Mouse (Mus musculus): ENCODE data around the gene Pabpc1l. TPM values are rescaled to one million over a fixed set of nuclear protein-coding genes. Genes with fewer than 3 reads are reported as not detected.

Gene Pabpc1l
- polyA plus RNA-seq, 1 experiment from 2014 or later, result 1.6 TPM

- DNase-seq (ENCODE audit: low spot score), result no peak
- H3K27ac ChIP-seq, result no peak overlapping the region
- H3K4me1 ChIP-seq (replicated peaks), result peaks cover 21% of the 10 kb centered on the region
- H3K36me3 ChIP-seq, result peaks cover 27% of the 10 kb centered on the region
- H3K4me3 ChIP-seq, result no peak overlapping the region
- no peaks in the 10 kb centered on the region for H3K9me3 ChIP-seq
- no peaks in the 10 kb centered on the region for H3K27me3 ChIP-seq (ENCODE audit: insufficient read depth, poor library complexity, severe bottlenecking)
- 82% methylated on average over 2 of the region's 2 CpGs for WGBS
These were observed 17.2 kb upstream of the Pabpc1l start for GRCm38 (mm10) chr2:164007987-164008545.

DNA sequence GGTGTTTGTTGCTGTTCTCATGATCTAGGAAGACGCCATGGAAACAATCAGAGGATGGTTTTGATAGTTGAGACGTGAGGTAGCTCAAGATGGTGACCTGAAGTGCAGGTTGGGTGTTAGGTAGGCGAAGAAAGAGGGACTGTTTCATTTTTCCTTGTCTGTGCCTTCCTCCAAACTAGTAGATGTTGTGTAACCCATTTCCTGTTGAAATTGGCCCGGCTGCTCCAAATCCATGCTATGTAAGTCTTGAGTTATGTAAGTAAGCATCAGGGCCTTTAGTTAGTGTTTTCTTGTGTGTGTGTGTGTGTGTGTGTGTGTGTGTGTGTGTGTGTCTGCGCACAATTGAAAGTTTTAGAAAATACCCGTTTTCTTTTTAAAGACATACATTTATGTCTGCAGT, 16.0 kb upstream of the Pabpc1l start:
- peaks cover 39% of the 10 kb centered on the region for H3K36me3 ChIP-seq
- 90% methylated on average over 6 of the region's 6 CpGs for WGBS
- no peak overlapping the region for H3K27ac ChIP-seq
- no peak for DNase-seq (ENCODE audit: low spot score)
- no peaks in the 10 kb centered on the region for H3K9me3 ChIP-seq
- H3K4me3 ChIP-seq, result no peak overlapping the region
- no peaks in the 10 kb centered on the region for H3K27me3 ChIP-seq (ENCODE audit: insufficient read depth, poor library complexity, severe bottlenecking)
- peaks cover 21% of the 10 kb centered on the region for H3K4me1 ChIP-seq (replicated peaks)

DNA sequence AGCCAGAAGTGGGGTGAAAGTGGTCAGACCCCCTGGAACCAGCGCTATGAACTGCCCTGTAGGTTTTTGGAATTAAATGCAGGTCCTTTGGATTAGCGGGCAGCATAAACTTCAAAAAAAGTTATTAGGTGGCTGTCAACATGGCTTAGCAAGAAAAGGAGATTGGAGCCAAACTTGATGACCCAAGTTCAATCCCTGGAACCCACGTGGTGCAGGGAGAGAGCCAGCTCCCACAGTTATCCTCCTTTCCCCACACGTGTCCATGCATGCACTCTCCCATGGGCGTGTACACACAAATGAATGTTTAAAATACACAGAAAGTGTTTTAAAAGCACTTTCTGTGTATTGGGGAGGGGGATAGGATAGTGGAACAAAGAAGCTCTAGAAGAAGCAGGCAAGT, 14.8 kb upstream of the Pabpc1l start:
- H3K27ac ChIP-seq, result no peak overlapping the region
- no peaks in the 10 kb centered on the region for H3K9me3 ChIP-seq
- H3K27me3 ChIP-seq (ENCODE audit: insufficient read depth, poor library complexity, severe bottlenecking), result no peaks in the 10 kb centered on the region
- peaks cover 16% of the 10 kb centered on the region for H3K4me1 ChIP-seq (replicated peaks)
- 90% methylated on average over 5 of the region's 5 CpGs for WGBS
- no peak overlapping the region for H3K4me3 ChIP-seq
- DNase-seq (ENCODE audit: low spot score), result no peak
- H3K36me3 ChIP-seq, result peaks cover 52% of the 10 kb centered on the region

DNA sequence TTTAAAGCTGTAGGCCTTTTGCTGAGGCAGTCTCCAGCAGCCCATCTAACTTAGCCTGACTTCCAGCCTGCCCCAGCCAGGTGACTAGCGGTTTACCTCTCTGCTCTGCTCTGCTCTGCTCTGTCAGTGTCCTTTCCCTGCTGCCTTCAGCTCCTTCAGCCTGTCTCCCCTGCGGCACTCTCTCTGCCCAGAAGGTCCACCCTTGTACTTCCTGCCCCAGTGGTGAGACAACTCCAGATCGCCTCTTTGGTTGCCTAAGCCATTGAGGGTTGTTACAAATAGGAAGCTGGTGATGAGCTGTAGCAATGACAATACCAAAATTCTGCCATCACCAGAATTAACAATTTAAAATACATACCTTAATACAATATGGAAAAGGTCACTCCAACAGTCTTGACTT, 14.3 kb upstream of the Pabpc1l start:
- Histone ChIP-seq H3K27ac (no peak overlapping the region), H3K4me3 (no peak overlapping the region), H3K36me3 (peaks cover 56% of the 10 kb centered on the region), H3K9me3 (no peaks in the 10 kb centered on the region), H3K27me3 (ENCODE audit: insufficient read depth, poor library complexity, severe bottlenecking) (no peaks in the 10 kb centered on the region), H3K4me1 (replicated peaks) (peaks cover 13% of the 10 kb centered on the region)
- DNase-seq (ENCODE audit: low spot score), result no peak
- WGBS, result 95% methylated on average over 3 of the region's 3 CpGs

DNA sequence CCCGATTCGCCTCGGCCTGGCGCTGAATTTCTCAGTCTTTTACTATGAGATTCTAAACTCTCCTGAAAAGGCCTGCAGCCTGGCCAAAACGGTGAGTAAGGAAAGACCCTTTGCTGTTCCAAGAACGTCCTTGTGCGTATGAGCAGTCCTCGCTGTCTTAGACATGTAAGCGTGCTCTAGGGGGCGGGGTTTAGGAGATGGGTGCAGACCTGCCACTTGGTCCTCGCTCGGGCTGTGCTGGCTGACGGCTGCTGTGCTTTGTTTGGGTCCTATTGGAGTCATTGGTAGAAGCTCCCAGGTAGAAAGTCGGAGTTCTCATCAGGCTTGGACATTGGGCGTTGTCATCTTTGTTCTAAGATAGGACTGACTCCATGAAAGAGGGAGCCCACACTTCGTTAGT, 9.9 kb upstream of the Pabpc1l start:
- Histone ChIP-seq H3K4me1 (replicated peaks) (no peaks in the 10 kb centered on the region), H3K36me3 (peaks cover 95% of the 10 kb centered on the region), H3K4me3 (no peak overlapping the region), H3K9me3 (no peaks in the 10 kb centered on the region), H3K27me3 (ENCODE audit: insufficient read depth, poor library complexity, severe bottlenecking) (no peaks in the 10 kb centered on the region), H3K27ac (no peak overlapping the region)
- no peak for DNase-seq (ENCODE audit: low spot score)
- WGBS, result 94% methylated on average over 16 of the region's 16 CpGs

- Histone ChIP-seq H3K9me3 (no peaks in the 10 kb centered on the region), H3K36me3 (peaks cover 64% of the 10 kb centered on the region), H3K27ac (no peak overlapping the region), H3K4me1 (replicated peaks) (peaks cover 9% of the 10 kb centered on the region; the same call in 1 of the 2 replicates), H3K27me3 (ENCODE audit: insufficient read depth, poor library complexity, severe bottlenecking) (no peaks in the 10 kb centered on the region), H3K4me3 (no peak overlapping the region)
- WGBS, result 92% methylated on average over 3 of the region's 3 CpGs
- DNase-seq (ENCODE audit: low spot score), result no peak
These were observed 6.3 kb upstream of the Pabpc1l start for GRCm38 (mm10) chr2:164018910-164019309.

DNA sequence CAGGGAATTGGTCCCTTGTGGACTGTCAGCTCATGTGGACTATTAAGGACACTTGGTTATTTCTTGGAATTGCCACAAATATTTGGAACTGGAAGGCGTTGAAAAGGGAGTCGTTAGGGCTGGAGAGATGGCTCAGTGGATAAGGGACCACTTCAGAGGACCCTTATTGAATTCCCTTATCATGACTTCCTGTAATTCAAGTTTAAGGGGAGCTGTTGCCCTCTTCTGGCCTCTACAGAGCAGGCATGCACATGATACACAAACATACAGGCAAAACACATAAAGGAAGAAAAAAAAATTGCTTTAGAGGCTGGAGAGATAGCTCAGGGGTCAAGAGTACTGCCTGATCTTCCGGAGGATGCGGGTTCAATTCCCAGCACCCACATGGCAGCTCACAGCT, 5.3 kb upstream of the Pabpc1l start:
- Histone ChIP-seq H3K27me3 (ENCODE audit: insufficient read depth, poor library complexity, severe bottlenecking) (no peaks in the 10 kb centered on the region), H3K36me3 (peaks cover 54% of the 10 kb centered on the region)
- 96% methylated on average over 4 of the region's 4 CpGs for WGBS

GRCm38 (mm10) chr2:164022104-164022503, 3.1 kb upstream of the Pabpc1l start:
- H3K4me3 ChIP-seq, result no peak overlapping the region
- DNase-seq (ENCODE audit: low spot score), result no peak

More for the DNA sequence above, 5.3 kb upstream of the Pabpc1l start:
- H3K9me3 ChIP-seq, result no peaks in the 10 kb centered on the region
- no peak overlapping the region for H3K27ac ChIP-seq
- H3K4me1 ChIP-seq (replicated peaks), result peaks cover 9% of the 10 kb centered on the region; the same call in 1 of the 2 replicates
- no peak overlapping the region for H3K4me3 ChIP-seq
- DNase-seq (ENCODE audit: low spot score), result no peak

DNA sequence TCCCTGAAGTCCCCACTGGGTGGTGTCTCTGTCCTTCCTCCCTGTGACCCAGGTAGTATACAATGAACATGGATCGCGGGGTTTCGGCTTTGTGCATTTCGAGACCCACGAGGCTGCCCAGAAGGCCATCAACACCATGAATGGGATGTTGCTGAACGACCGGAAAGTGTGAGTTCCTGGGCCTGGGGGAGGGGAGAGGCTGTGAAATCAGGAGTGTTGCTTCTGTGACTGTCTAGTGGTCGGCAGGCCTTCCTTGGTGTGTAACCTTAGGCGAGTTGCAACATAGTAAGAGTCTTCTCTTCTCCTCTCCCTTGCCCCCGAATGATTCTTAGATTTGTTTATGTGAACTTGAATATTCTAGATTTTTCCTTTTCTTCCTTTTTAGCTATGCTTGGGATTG, 5.9 kb downstream of the Pabpc1l start:
- no peak for DNase-seq (ENCODE audit: low spot score)
- Histone ChIP-seq H3K27ac (no peak overlapping the region), H3K4me1 (replicated peaks) (no peaks in the 10 kb centered on the region), H3K4me3 (no peak overlapping the region), H3K9me3 (no peaks in the 10 kb centered on the region), H3K36me3 (no peaks in the 10 kb centered on the region), H3K27me3 (ENCODE audit: insufficient read depth, poor library complexity, severe bottlenecking) (no peaks in the 10 kb centered on the region)
- 78% methylated on average over 10 of the region's 10 CpGs for WGBS

More at GRCm38 (mm10) chr2:164022104-164022503, 3.1 kb upstream of the Pabpc1l start:
- Histone ChIP-seq H3K27ac (no peak overlapping the region), H3K27me3 (ENCODE audit: insufficient read depth, poor library complexity, severe bottlenecking) (no peaks in the 10 kb centered on the region), H3K9me3 (no peaks in the 10 kb centered on the region), H3K36me3 (peaks cover 32% of the 10 kb centered on the region), H3K4me1 (replicated peaks) (peaks cover 9% of the 10 kb centered on the region; the same call in 1 of the 2 replicates)
- 56% methylated on average over 2 of the region's 2 CpGs for WGBS

DNA sequence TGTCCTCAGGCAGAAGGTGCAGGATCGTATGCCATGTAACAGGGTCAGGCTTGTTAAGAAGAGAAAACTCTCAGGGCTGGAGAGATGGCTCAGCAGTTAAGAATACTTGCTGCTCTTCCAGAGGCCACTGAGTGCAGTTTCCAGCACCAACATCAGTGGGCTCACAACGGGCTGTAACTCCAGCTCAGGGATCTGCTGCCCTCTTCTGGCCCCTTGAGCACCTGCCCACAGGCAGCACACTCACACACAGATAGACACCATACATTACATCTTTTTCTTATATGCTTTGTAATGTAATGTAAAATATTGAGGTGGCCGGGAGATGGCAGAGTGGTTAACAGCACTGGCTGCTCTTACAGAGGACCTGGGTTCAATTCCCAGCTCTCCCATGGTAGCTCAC, 7.7 kb downstream of the Pabpc1l start:
- no peak for DNase-seq (ENCODE audit: low spot score)
- H3K9me3 ChIP-seq, result no peaks in the 10 kb centered on the region
- H3K27ac ChIP-seq, result no peak overlapping the region
- no peaks in the 10 kb centered on the region for H3K27me3 ChIP-seq (ENCODE audit: insufficient read depth, poor library complexity, severe bottlenecking)
- no peaks in the 10 kb centered on the region for H3K36me3 ChIP-seq
- peaks cover 7% of the 10 kb centered on the region for H3K4me1 ChIP-seq (replicated peaks)
- 91% methylated on average over 3 of the region's 3 CpGs for WGBS
- H3K4me3 ChIP-seq, result no peak overlapping the region

DNA sequence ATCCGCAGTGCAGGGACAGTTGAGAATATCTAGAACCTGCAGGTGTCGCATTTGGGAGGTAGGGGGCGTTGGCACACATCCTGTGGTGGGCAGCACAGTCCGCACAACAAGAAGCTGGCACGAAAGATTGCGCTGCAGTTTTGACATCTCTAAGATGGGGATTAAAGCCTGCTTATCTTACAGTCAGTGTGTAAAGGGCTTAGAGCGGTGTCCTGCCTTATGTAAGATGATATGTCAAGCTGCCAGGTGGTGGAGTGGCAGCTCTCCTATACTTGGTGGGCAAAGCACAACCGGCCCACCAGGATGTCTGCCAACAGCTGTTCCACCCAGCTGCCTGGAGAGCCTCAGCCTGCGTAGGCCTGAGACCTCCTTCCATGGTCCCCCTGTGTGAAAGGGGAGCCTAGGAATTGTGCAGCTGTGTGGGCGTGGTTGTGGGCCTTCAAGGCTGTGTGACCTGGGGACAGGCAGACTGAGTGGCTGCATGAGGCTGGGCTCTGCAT, 11.3 kb downstream of the Pabpc1l start:
- no peaks in the 10 kb centered on the region for H3K27me3 ChIP-seq (ENCODE audit: insufficient read depth, poor library complexity, severe bottlenecking)
- H3K4me3 ChIP-seq, result no peak overlapping the region
- 60% methylated on average over 10 of the region's 10 CpGs for WGBS
- H3K27ac ChIP-seq, result no peak overlapping the region
- DNase-seq (ENCODE audit: low spot score), result no peak
- H3K4me1 ChIP-seq (replicated peaks), result peaks cover 7% of the 10 kb centered on the region
- no peaks in the 10 kb centered on the region for H3K36me3 ChIP-seq
- H3K9me3 ChIP-seq, result no peaks in the 10 kb centered on the region

GRCm38 (mm10) chr2:164038407-164039028, 13.3 kb downstream of the Pabpc1l start:
- H3K4me1 ChIP-seq (replicated peaks), result peaks cover 7% of the 10 kb centered on the region
- H3K27me3 ChIP-seq (ENCODE audit: insufficient read depth, poor library complexity, severe bottlenecking), result no peaks in the 10 kb centered on the region
- no peaks in the 10 kb centered on the region for H3K36me3 ChIP-seq
- no peaks in the 10 kb centered on the region for H3K9me3 ChIP-seq
- no peak for DNase-seq (ENCODE audit: low spot score)
- no peak overlapping the region for H3K27ac ChIP-seq
- 90% methylated on average over 1 of the region's 1 CpGs for WGBS
- no peak overlapping the region for H3K4me3 ChIP-seq

DNA sequence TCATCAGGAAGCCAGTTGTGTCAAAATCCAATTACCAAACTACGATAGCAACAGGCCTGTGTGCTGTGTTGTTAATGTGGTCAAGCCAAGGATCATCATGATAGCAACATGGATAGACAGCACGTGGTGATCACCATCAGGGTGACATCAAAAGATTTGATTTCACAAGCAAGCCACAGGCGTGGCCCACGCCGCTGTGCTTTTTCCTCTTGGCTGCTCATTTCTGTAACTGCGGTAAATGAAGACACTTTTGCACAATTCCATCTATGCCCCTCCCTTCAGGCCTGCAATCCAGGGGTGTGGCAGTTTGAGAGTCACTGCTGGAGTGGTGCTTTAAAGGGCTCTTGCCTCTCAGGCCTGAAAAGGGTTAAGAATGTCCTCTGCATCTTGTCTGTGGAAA, 15.7 kb downstream of the Pabpc1l start:
- no peaks in the 10 kb centered on the region for H3K36me3 ChIP-seq
- no peak overlapping the region for H3K4me3 ChIP-seq
- peaks cover 7% of the 10 kb centered on the region for H3K4me1 ChIP-seq (replicated peaks)
- H3K9me3 ChIP-seq, result no peaks in the 10 kb centered on the region
- no peak for DNase-seq (ENCODE audit: low spot score)
- H3K27ac ChIP-seq, result no peak overlapping the region
- no peaks in the 10 kb centered on the region for H3K27me3 ChIP-seq (ENCODE audit: insufficient read depth, poor library complexity, severe bottlenecking)
- WGBS, result 86% methylated on average over 6 of the region's 6 CpGs

Data from hindbrain, embryonic 10.5 days (tissue).